Mouse (Mus musculus) adipocyte (in vitro differentiated cells): ENCODE data around the gene Plxna4.
A peak's percentile ranks its signal among the peaks of the same experiment; 100 is the strongest.

Experiments
- DNase-seq: peaks from one replicate; pipeline ENCODE4 v3.0.0-alpha.2; 2016; ENCODE audit warnings: low spot score

The Plxna4 gene

GRCm38 (mm10) chr6:32588056-32588671 lies at the start of gene Plxna4:
TSS of gene Plxna4 (minus strand) at chr6:32588192.
- peak; percentile 17 for DNase-seq

GRCm38 (mm10) chr6:32637568-32638183 lies 49.7 kb upstream of the Plxna4 start:
- DNase-seq: no peak

DNA sequence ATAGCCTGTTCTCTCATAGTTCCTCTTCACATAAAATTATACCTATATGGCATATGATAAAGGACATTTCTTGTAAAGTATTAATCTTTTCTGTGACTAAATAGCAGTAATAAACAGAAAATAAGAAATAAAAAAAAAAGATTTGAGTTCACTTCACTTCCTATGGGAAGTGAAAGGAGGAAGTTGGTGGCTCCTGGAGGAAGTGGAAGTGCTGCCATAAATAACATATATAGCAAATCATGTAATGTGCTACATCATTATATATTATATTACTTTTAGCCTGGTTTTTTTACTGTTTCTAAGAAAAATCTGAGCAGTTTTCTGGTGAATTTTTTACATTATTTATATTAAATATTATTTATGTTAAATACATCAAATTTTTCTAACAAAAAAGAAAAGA lies 22.7 kb upstream of the Plxna4 start:
- no peak for DNase-seq

DNA sequence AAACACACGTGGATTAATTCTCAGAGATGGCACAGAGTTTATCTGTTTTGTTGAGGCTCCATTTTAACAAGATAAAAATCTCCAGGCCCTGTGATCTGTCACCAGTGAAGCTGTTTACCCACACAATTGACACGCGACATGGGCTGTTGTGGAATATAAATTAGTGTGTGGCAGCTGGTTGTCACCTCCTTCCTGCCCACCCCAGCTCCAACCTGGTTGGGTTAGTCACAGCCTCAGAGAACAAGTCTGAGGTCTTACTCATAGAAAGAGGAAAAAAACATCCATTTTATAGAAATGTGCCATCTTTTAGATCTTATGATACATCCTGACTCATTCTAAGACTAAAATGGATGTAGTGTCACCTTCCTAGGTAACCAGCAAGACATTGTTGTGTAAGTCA lies 18.8 kb upstream of the Plxna4 start:
- DNase-seq: no peak

DNA sequence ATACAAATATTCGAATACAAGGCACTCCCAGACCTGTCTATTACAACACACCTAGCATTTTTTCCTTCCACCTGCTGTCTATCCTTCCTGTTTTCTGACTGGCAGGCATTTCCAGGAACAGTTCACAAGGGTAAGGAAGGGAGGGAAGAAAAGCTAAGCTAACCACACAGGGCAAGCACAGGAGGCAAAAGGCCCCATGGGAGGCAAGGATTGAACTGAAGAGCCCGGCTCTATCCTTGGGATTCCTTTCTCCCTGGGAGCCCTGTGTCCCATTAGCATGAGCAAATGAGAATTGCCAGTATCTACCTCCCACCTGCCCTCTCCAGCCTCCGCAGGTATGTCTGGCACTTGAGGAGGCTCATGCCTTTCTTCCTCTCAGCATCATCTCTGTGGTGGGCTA lies 17.6 kb upstream of the Plxna4 start:
- DNase-seq: no peak

GRCm38 (mm10) chr6:32604901-32605300 lies 16.9 kb upstream of the Plxna4 start:
- DNase-seq: no peak

DNA sequence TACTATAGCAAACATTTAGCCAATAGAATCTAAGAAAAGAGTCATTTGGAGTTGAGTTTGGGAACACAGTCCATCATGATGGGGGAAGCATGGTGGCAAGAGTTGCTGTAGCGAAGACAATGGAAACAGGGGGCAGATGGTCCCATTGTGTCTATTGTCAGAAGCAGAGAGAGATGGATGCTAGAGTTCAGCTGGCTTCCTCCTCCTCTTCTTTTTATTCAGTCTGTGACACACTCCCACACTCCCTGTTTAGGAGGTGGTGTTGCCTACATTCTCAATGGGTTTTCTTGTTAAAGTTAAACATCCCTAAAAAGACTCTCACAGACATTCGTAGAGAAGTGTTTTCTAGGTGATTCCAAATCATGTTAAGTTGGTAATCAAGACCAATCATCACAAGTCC lies 14.1 kb upstream of the Plxna4 start:
- DNase-seq: no peak

DNA sequence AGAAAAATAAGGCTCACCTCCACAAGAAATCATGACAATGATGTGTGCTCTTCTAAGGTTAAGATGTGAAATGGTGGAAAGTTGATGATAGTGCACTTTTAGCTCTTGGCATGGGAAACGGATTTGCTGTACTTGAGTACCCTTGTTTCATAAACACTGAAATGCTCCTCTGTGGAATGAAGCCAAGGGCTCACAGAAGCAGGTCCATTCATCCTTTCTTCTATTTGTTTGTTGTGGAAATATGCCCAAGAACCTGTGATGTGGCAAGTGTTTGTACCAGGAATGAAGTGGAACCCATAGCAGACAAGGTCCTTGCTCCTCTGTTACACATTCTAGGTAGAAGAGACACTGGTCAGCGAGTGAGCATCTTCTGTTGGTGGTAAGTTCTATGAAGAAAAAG lies 13.3 kb upstream of the Plxna4 start:
- DNase-seq: peak; percentile 11

DNA sequence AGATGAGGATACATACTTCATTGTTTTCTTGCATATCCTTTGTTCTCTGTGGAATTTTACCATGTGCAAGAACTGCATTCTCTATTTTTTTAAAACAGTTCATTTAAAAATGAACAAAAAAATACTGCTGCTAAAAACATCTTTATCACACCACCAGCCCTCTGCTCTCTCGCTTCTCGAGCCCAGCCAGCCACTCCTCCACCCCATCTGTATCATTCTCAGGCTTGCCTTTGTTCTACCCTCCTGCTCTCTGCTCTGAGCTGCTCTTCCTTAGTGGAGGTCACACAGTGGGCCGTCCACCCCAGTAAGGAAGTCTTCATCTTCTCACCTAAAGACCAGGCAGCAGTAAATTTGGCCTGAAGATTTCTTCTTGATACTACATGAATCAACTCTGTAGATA lies 7.6 kb upstream of the Plxna4 start:
- no peak for DNase-seq

GRCm38 (mm10) chr6:32590979-32591758 lies 3.2 kb upstream of the Plxna4 start:
- peak; percentile 84 for DNase-seq

DNA sequence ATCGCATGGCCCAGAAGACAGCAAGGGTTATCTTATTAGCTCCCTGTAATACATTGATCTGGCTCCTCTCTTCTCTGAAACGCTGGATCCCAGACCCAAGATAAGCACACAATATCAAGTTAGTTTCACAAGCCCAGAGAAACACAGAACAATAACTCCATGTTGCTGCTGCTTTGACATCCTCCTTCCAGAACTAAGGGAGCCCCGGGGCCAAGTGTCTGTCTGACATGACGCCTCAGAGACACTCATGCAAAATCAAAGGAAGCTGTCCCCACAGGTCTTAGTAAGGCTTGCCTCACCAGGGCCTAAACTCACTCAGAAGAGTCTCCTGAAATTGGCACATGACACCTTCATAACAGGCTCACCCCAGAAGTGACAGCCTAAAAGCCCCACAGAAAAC lies 1.6 kb upstream of the Plxna4 start:
- no peak for DNase-seq

GRCm38 (mm10) chr6:32587136-32588009 lies 619 bp downstream of the Plxna4 start:
- no peak for DNase-seq

DNA sequence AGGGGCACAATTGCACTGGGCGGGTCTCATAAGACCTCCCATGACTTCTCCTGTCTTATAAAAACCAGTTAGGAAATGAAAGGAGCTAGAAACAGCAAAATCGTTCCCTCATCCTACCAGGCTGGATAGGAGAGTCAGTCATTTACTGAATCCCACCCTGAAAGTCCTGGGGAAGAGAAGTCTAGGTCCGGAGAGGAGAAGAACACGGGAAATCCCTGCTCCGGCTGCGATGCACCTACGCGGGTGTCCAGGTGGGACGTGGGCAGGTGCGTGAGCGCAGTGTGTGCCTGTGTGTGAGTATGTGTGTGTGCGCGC lies 1.2 kb downstream of the Plxna4 start:
- no peak for DNase-seq

DNA sequence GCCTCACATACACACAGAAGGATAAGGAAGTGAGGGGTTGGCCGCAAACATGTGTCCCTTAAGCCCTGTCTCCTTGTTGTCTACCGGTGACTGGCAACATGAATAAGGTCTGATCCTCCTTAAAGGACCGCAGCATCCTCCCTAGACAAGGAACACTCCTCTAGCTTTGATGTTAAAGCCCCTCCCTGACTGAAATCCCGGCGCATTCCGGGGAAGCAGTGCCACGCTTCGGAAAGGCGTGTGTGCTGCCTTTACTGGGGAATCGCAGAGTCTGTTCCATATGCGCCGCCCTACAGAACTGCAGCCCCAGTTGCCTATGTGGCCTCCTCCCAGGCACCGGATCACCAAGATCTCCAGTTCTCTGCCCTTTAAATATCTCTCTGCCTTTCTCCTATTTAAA lies 1.6 kb downstream of the Plxna4 start:
- DNase-seq: no peak

GRCm38 (mm10) chr6:32585211-32585610 lies 2.8 kb downstream of the Plxna4 start:
- no peak for DNase-seq

- DNase-seq: no peak
Observed at GRCm38 (mm10) chr6:32584243-32584880, 3.6 kb downstream of the Plxna4 start.

DNA sequence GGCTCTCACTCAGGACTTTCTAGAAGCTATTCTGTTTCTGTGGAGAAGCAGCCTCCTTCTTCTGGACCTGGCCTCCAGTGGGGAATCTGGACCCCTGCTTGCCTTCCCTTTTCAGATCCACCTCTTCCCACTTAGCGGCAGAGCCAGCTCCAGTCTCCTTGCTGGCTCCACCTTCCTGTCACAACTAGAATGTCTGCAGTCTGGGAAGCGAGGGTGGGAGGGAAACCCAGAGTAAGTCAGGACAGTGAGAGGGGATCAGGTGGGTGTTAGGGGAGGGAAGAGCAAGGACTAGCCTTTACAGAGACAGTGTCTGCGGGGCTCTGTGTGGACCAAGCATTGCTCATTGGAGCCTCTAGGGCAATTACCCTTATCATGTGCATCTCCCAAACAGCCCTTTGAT lies 4.4 kb downstream of the Plxna4 start:
- no peak for DNase-seq

DNA sequence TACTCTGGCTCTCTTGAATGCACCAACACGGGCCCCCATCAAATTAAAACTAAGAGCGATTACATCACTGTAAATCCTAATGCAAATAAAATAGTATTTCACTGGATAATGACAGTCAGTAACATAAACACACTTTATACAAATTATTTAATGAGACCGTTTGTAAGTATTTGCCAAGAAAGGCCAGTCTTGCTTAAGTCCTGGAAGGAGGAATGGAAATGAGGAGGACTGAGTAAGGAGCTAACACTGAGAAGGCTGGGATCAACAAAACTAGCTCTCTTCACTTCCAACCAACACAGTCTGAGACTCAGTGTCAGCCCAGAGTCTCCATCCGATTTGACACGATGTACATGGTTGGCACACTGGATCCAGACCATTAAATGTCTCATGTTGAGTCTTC lies 16.5 kb downstream of the Plxna4 start:
- DNase-seq: no peak

DNA sequence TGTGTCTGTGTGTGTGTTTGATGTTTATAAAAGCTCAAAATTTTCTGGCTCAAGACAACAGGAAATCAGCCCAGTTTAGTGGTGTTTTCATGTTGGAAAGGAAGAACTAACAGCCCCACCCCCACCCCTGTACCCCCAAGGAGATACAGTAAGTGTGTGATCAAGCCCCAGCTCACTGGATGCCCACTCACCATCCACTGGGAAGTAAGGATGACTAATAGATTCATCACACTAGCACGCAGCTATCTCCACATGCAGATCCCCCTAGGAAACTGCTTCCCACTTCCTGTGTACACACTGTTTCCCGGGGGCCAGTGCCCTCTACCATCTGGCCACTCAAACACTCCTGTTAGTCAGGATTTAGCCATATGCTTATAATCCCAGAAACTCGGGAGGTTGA lies 17.5 kb downstream of the Plxna4 start:
- DNase-seq: no peak

GRCm38 (mm10) chr6:32569919-32570318 lies 18.1 kb downstream of the Plxna4 start:
- DNase-seq: no peak

- DNase-seq: no peak
Observed at GRCm38 (mm10) chr6:32546915-32547314, 41.1 kb downstream of the Plxna4 start.

DNA sequence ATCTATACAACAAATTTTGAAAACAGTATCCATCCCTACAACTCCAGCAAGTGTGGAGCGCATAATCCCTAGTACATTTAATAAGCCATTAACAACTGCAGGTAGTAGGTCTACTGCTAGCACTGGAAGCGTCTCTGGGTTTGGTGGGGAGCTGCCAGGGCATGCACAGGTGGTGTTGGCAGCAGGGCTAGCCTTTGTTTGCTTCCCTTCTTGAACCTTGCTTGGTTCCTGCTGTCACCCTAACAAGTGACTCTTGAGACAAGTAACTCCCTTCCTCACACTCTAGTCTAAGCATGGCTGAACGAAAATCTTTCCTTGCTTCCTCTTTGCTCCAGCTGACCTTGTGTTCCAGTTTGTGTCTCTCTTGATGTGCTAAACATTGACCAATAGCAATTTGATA lies 44.0 kb downstream of the Plxna4 start:
- DNase-seq: no peak
